Mouse (Mus musculus) hindbrain, embryonic 10.5 days (tissue): ENCODE measurements around the gene Nos1. TPM values are rescaled to one million over a fixed set of nuclear protein-coding genes. Genes with fewer than 3 reads are reported as not detected.
"Not testable (repeated sequence)": the region's sequence is repeated elsewhere in the genome, so short reads cannot be mapped to it uniquely, and the experiment has no call there.

ENCODE experiments used
- DNase-seq: peaks from one replicate; pipeline ENCODE4 v3.0.0-alpha.2; 2017; ENCODE audit warnings: low spot score
- H3K27ac ChIP-seq: fragments of 300-500 bp; sonication (generic); 2 replicates; pipeline ENCODE4 v1.5.1; 2016; ENCODE audit warnings: mild to moderate bottlenecking, moderate library complexity
- H3K27me3 ChIP-seq: fragments of 300-500 bp; sonication (generic); 2 replicates; pipeline ENCODE4 v1.6.1; 2016; ENCODE audit warnings: mild to moderate bottlenecking; ENCODE audit not compliant: poor library complexity, insufficient read depth, severe bottlenecking
- H3K36me3 ChIP-seq: fragments of 300-500 bp; sonication (generic); 2 replicates; pipeline ENCODE4 v1.6.1; 2016; ENCODE audit warnings: mild to moderate bottlenecking, moderate library complexity
- H3K4me1 ChIP-seq: fragments of 300-500 bp; sonication (generic); replicated peaks from 2 replicates; pipeline ENCODE4 v1.6.1; 2016; ENCODE audit warnings: mild to moderate bottlenecking
- H3K4me3 ChIP-seq: fragments of 300-500 bp; sonication (generic); 2 replicates; pipeline ENCODE4 v1.5.1; 2016; ENCODE audit warnings: mild to moderate bottlenecking, moderate library complexity
- H3K9me3 ChIP-seq: fragments of 300-500 bp; sonication (generic); 2 replicates; pipeline ENCODE4 v1.6.1; 2016; ENCODE audit warnings: mild to moderate bottlenecking, moderate library complexity
- WGBS: fragments of 180-500 bp; shearing (Covaris S2); methylation state at CpG from one replicate; pipeline ENCODE4 v1.1.7; 2016; 5-methylcytosine and 5-hydroxymethylcytosine counted together
- polyA plus RNA-seq: library from polyadenylated mRNA; unstranded; fragments of >200 nt; fragmentation: Nextera tagmentation; extraction: Ambion mirVana; gene quantifications from 2 replicates; pipeline ENCODE4 v1.2.1, GENCODE M21; 2016

Gene Nos1
- polyA plus RNA-seq, 1 experiment from 2014 or later, result 0.33 TPM

- H3K4me1 ChIP-seq, H3K27ac ChIP-seq, H3K36me3 ChIP-seq, H3K27me3 ChIP-seq, H3K4me3 ChIP-seq, H3K9me3 ChIP-seq, DNase-seq: not testable (repeated sequence)
- 81% methylated on average over 1 of the region's 1 CpGs for whole genome bisulfite sequencing
Observed at GRCm38 (mm10) chr5:117882411-117882810, 101.6 kb downstream of the Nos1 start.

- no peak for DNase-seq
- no peaks in the 10 kb centered on the region for H3K9me3 ChIP-seq
- H3K4me1 ChIP-seq, result peaks cover 5% of the 10 kb centered on the region; the same call in 1 of the 2 replicates
- H3K27me3 ChIP-seq, result no peaks in the 10 kb centered on the region
- no peak overlapping the region for H3K27ac ChIP-seq
- H3K4me3 ChIP-seq, result no peak overlapping the region
- 57% methylated on average over 2 of the region's 2 CpGs for WGBS
- H3K36me3 ChIP-seq, result no peaks in the 10 kb centered on the region
Observed at GRCm38 (mm10) chr5:117884991-117885390, 104.2 kb downstream of the Nos1 start.

- Histone ChIP-seq H3K9me3 (no peaks in the 10 kb centered on the region), H3K27ac (no peak overlapping the region), H3K36me3 (no peaks in the 10 kb centered on the region), H3K27me3 (no peaks in the 10 kb centered on the region), H3K4me3 (no peak overlapping the region), H3K4me1 (peaks cover 7% of the 10 kb centered on the region; the same call in 1 of the 2 replicates)
- DNase-seq, result no peak
- 74% methylated on average over 3 of the region's 3 CpGs for WGBS
Observed at GRCm38 (mm10) chr5:117888126-117888525, 107.3 kb downstream of the Nos1 start.

GRCm38 (mm10) chr5:117888946-117889345 lies 108.1 kb downstream of the Nos1 start:
- no peak overlapping the region for H3K27ac ChIP-seq
- H3K4me3 ChIP-seq, result no peak overlapping the region
- H3K36me3 ChIP-seq, result no peaks in the 10 kb centered on the region
- peaks cover 7% of the 10 kb centered on the region; the same call in 1 of the 2 replicates for H3K4me1 ChIP-seq
- no peaks in the 10 kb centered on the region for H3K9me3 ChIP-seq
- no peak for DNase-seq
- H3K27me3 ChIP-seq, result no peaks in the 10 kb centered on the region
- WGBS, result 64% methylated on average over 6 of the region's 6 CpGs

- whole genome bisulfite sequencing, result 82% methylated on average over 8 of the region's 8 CpGs
- Histone ChIP-seq H3K9me3 (no peaks in the 10 kb centered on the region), H3K4me3 (no peak overlapping the region), H3K27ac (no peak overlapping the region), H3K4me1 (peaks cover 7% of the 10 kb centered on the region; the same call in 1 of the 2 replicates), H3K36me3 (no peaks in the 10 kb centered on the region), H3K27me3 (no peaks in the 10 kb centered on the region)
- DNase-seq, result no peak
Observed at GRCm38 (mm10) chr5:117889571-117889970, 108.7 kb downstream of the Nos1 start.

GRCm38 (mm10) chr5:117890871-117891270 lies 110.0 kb downstream of the Nos1 start:
- WGBS, result 72% methylated on average over 8 of the region's 8 CpGs

GRCm38 (mm10) chr5:117891545-117891944 lies 110.7 kb downstream of the Nos1 start:
- peaks cover 9% of the 10 kb centered on the region; the same call in 1 of the 2 replicates for H3K4me1 ChIP-seq
- no peak for DNase-seq
- 84% methylated on average over 5 of the region's 5 CpGs for WGBS
- no peak overlapping the region for H3K4me3 ChIP-seq
- no peaks in the 10 kb centered on the region for H3K9me3 ChIP-seq
- H3K36me3 ChIP-seq, result no peaks in the 10 kb centered on the region
- no peak overlapping the region for H3K27ac ChIP-seq
- H3K27me3 ChIP-seq, result no peaks in the 10 kb centered on the region

More at GRCm38 (mm10) chr5:117890871-117891270, 110.0 kb downstream of the Nos1 start:
- H3K4me1 ChIP-seq, result peaks cover 7% of the 10 kb centered on the region; the same call in 1 of the 2 replicates
- H3K27me3 ChIP-seq, result no peaks in the 10 kb centered on the region
- DNase-seq, result no peak
- H3K4me3 ChIP-seq, result no peak overlapping the region
- H3K27ac ChIP-seq, result no peak overlapping the region
- no peaks in the 10 kb centered on the region for H3K9me3 ChIP-seq
- H3K36me3 ChIP-seq, result no peaks in the 10 kb centered on the region

GRCm38 (mm10) chr5:117894050-117894449 lies 113.2 kb downstream of the Nos1 start:
- H3K4me1 ChIP-seq, result peaks cover 27% of the 10 kb centered on the region
- H3K36me3 ChIP-seq, result no peaks in the 10 kb centered on the region
- DNase-seq, result no peak
- WGBS, result 92% methylated on average over 5 of the region's 5 CpGs
- H3K9me3 ChIP-seq, result no peaks in the 10 kb centered on the region
- H3K27ac ChIP-seq, result no peak overlapping the region
- no peak overlapping the region for H3K4me3 ChIP-seq
- H3K27me3 ChIP-seq, result peaks cover 6% of the 10 kb centered on the region

GRCm38 (mm10) chr5:117898055-117898806 lies 117.4 kb downstream of the Nos1 start:
- H3K9me3 ChIP-seq, result no peaks in the 10 kb centered on the region
- H3K4me1 ChIP-seq, result peaks cover 46% of the 10 kb centered on the region
- H3K4me3 ChIP-seq, result no peak overlapping the region
- 10% methylated on average over 9 of the region's 9 CpGs for WGBS
- no peaks in the 10 kb centered on the region for H3K36me3 ChIP-seq
- peak overlapping the region; percentile 56 for H3K27ac ChIP-seq
- peaks cover 22% of the 10 kb centered on the region for H3K27me3 ChIP-seq
- DNase-seq, result peak; percentile 49

- Histone ChIP-seq H3K36me3 (no peaks in the 10 kb centered on the region), H3K4me3 (no peak overlapping the region), H3K9me3 (no peaks in the 10 kb centered on the region), H3K27me3 (peaks cover 22% of the 10 kb centered on the region), H3K27ac (no peak overlapping the region), H3K4me1 (peaks cover 55% of the 10 kb centered on the region)
- DNase-seq, result no peak
- WGBS, result 83% methylated on average over 10 of the region's 10 CpGs
Observed at GRCm38 (mm10) chr5:117899361-117899760, 118.5 kb downstream of the Nos1 start.

GRCm38 (mm10) chr5:117900921-117901705 lies 120.3 kb downstream of the Nos1 start:
- 24% methylated on average over 13 of the region's 13 CpGs for WGBS
- peaks cover 26% of the 10 kb centered on the region for H3K27me3 ChIP-seq
- H3K4me3 ChIP-seq, result no peak overlapping the region
- no peaks in the 10 kb centered on the region for H3K36me3 ChIP-seq
- no peaks in the 10 kb centered on the region for H3K9me3 ChIP-seq
- DNase-seq, result peak; percentile 31
- H3K4me1 ChIP-seq, result peaks cover 55% of the 10 kb centered on the region
- no peak overlapping the region for H3K27ac ChIP-seq

GRCm38 (mm10) chr5:117903534-117903933 lies 122.7 kb downstream of the Nos1 start:
- no peaks in the 10 kb centered on the region for H3K9me3 ChIP-seq
- peaks cover 41% of the 10 kb centered on the region for H3K4me1 ChIP-seq
- peak overlapping the region; percentile 78 for H3K27ac ChIP-seq
- 25% methylated on average over 7 of the region's 7 CpGs for WGBS
- H3K36me3 ChIP-seq, result no peaks in the 10 kb centered on the region
- peaks cover 25% of the 10 kb centered on the region for H3K27me3 ChIP-seq
- peak; percentile 23 for DNase-seq
- H3K4me3 ChIP-seq, result no peak overlapping the region

- peaks cover 7% of the 10 kb centered on the region; the same call in 1 of the 2 replicates for H3K27me3 ChIP-seq
- DNase-seq, result no peak
- no peak overlapping the region for H3K27ac ChIP-seq
- peaks cover 30% of the 10 kb centered on the region for H3K4me1 ChIP-seq
- H3K36me3 ChIP-seq, result no peaks in the 10 kb centered on the region
- H3K9me3 ChIP-seq, result no peaks in the 10 kb centered on the region
- no peak overlapping the region for H3K4me3 ChIP-seq
- 87% methylated on average over 4 of the region's 4 CpGs for WGBS
Observed at GRCm38 (mm10) chr5:117905728-117906127, 124.9 kb downstream of the Nos1 start.
